Mouse (Mus musculus) layer of hippocampus, postnatal 36 days (tissue): ENCODE measurements around the gene Kif28. TPM values are rescaled to one million over a fixed set of nuclear protein-coding genes. Genes with fewer than 3 reads are reported as not detected.
"Not testable (repeated sequence)": the region's sequence is repeated elsewhere in the genome, so short reads cannot be mapped to it uniquely, and the experiment has no call there.

ENCODE experiments used
- DNase-seq, 2 experiments: peaks; one replicate each; pipeline ENCODE4 v3.0.0; 2022
- total RNA-seq, 2 experiments: library from RNA; stranded (reverse); gene quantifications; 2 replicates each; pipeline ENCODE4 v1.2.3; 2021

Gene Kif28
- total RNA-seq, 2 experiments from 2014 or later = 0.91 TPM; not detected in 1

DNA sequence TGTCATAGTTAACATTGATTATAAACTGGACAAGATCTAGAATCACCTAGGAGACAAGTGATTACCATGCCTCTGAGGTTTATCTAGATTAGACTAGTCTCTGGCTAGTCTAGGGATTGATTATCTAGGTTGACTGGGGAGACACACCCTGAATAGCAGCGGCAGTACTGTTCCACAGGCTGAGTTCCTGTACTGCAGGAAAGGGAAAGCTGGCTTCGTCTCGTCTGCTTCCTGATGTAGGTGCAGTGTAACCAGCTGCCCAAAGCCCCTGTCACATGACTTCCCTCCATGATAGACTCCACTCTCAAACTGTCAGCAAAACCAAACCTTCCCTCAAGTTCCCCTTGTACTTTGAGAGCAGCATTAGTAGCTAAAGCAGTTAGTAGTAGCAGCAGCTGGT, 40.9 kb downstream of the Kif28 start:
- no peak for DNase-seq

DNA sequence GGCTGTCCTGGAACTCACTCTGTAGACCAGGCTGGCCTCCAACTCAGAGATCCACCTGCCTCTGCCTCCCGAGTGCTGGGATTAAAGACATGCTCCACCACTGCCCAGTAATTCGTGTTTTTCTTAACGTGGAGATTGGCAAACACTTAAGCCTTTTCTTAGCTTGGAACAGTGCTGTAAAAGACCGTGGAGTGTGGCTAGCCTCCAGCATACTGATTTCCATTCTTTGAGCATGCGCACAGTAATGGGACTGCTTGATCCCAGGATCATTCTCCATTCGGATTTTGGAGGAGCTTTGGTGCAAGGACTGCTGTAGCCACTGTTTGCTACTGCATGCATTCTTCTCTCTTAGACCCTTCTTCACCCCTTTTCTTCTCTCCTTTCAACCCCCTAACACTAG, 55.6 kb downstream of the Kif28 start:
- DNase-seq = no peak

DNA sequence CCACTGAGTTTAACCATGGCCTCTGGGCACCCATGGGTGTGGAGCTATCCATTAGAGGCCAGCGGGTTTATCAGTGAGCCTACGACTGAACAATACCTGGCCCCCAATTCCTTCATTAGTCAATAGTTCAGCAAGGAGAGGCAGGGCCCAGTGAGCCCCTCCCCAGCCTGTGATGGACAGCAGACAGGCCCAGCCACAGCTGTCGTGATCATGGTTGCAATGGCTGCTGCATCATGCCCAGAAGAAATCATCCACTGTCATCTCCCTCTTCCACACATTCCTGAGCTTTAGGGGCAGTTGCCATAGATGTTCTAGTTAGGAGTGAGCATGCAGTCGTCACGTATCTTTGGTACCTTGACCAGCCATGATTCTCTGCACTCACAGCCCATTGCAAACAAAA, 56.2 kb downstream of the Kif28 start:
- no peak for DNase-seq

- DNase-seq = no peak
These were observed 56.7 kb downstream of the Kif28 start for GRCm38 (mm10) chr1:179688415-179688814.

- DNase-seq = no peak
These were observed 57.1 kb downstream of the Kif28 start for GRCm38 (mm10) chr1:179687966-179688365.

GRCm38 (mm10) chr1:179687305-179687704, 57.8 kb downstream of the Kif28 start:
- no peak for DNase-seq

DNA sequence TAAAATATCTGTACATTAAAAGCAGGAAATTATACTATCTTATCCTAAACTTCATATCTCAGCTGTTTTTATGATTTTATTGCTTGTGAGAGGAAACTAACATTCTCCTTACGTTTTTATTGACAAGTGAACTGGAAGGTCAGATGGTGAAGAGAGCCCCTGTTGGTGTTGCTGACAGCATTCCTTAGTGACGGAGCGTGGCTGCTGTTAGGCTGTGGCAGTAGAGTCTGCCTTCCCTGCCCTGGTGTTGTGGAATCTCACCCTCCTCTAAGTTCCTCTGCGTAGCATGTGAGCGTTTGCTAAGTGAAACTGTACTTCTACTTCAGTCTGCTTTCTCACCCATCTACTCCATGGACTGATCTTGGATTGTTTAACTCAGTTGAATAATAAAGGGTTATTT, 58.3 kb downstream of the Kif28 start:
- no peak for DNase-seq

GRCm38 (mm10) chr1:179686348-179686747, 58.7 kb downstream of the Kif28 start:
- DNase-seq = no peak

DNA sequence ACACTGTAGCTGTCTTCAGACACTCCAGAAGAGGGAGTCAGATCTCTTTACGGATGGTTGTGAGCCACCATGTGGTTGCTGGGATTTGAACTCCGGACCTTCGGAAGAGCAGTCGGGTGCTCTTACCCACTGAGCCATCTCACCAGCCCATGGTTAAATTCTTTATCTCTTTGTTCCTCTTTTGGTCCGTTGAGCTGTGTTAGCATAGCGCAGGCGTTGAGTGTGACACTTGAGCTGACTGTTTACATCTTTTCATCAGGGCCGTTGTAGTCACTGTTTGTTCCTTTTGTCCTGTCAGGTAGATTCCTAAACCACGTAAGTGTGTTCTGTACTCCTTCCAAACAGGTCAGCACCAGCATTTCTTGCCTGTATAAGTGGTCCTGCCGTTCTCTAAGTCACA, 62.3 kb downstream of the Kif28 start:
- not testable (repeated sequence) for DNase-seq

DNA sequence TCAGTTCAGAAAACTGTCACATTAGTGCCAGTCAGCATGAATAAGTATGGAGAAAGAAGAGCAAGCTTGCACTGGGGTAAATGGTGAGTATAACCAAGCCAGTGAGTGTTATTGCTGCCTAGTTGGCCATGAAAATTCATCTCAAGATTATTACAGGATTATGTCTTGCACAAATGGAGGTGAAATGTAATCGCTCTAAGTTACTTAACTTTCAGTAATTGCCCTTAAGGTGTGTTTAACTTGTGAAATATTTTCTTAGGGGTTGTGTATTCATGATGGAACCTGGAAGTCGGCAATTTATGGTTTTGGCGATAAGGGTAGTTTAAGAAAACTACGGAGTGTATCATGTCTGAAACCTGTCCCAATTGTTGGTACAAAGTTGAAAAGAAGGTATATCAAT, 65.7 kb downstream of the Kif28 start:
- DNase-seq = no peak

GRCm38 (mm10) chr1:179677031-179677430, 68.0 kb downstream of the Kif28 start:
- DNase-seq = no peak

DNA sequence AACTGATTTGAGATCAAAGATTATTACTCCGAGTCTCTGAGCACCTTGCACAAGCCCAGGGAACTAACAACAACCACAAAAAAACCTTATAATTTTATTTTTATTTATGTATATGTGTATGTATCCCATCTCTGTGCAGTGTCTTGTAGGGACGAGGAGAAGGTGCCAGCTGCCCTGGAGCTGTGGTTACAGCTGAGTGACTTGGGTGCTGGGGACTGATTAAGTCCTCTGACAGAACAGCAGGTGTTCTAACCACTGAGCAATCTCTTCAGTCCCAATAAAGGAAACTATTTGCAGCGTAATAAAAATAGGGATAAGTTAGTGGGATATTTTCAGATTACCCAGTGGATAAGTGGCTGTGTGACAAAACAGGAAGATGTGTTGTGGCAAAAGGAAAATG, 70.7 kb downstream of the Kif28 start:
- DNase-seq = no peak

GRCm38 (mm10) chr1:179668836-179669537, 76.1 kb downstream of the Kif28 start:
- no peak for DNase-seq

- DNase-seq = peak; percentile 82 to 86
These were observed 76.9 kb downstream of the Kif28 start, which contains the start of gene Sccpdh for GRCm38 (mm10) chr1:179668013-179668805. Gene Sccpdh (plus strand): TSS chr1:179668210.

- no peak for DNase-seq
These were observed 77.6 kb downstream of the Kif28 start for GRCm38 (mm10) chr1:179667450-179667849.

DNA sequence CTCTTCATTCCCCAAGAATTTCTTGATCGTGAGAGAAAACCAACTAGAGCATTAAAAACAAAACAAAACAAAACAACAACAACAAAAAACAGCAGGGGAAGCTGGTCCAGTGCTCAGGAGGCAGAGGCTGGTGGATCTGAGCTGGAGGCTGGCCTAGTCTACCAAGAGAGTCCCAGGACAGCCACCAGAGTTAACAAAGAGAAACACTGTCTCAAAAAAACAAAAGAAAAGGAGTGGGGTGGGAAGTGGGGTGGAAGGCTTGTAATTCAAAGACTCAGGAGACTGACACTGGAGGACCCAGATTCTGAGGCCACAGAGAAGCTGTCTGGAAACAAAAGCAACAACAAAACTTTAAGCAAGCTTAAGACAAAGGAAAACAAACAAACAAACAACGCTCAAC, 78.1 kb downstream of the Kif28 start:
- DNase-seq = no peak

GRCm38 (mm10) chr1:179664309-179664930, 80.7 kb downstream of the Kif28 start:
- no peak for DNase-seq

- DNase-seq = no peak
These were observed 82.0 kb downstream of the Kif28 start for GRCm38 (mm10) chr1:179663065-179663464.

- no peak for DNase-seq
These were observed 93.8 kb downstream of the Kif28 start for GRCm38 (mm10) chr1:179651224-179651623.

- DNase-seq = no peak
These were observed 94.8 kb downstream of the Kif28 start for GRCm38 (mm10) chr1:179650284-179650683.

DNA sequence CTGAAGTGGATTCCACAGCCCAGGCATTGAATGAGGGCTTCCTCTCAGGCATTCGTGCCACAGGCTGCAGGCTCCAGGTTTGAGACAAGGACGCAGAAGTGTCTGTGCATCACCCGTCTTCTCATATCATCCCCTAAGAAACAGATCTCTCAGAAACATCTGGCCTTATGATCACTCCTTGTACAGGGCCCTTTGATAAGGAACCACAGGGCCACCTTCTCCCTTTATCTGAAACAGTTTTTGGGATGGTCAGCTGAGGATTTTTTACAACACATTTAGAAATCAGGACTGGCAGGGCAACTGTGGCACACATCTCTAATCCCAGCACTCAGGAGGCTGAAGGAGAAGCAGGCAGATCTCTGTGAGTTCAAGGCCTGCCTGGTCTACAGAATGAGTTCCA, 95.7 kb downstream of the Kif28 start:
- no peak for DNase-seq

DNA sequence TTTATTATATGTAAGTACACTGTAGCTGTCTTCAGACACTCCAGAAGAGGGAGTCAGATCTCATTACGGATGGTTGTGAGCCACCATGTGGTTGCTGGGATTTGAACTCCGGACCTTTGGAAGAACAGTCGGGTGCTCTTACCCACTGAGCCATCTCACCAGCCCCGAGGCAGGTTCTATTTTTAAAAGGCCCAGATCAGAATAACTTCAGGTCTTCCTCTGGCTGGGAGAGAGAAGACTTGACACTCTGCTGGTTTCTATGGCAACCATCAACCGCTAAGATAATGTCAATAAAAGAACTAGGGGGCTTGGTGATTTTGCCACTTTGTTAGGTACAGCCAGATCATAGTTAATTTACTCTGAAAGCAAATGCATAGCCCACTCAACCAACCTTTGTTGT, 96.4 kb downstream of the Kif28 start:
- DNase-seq = not testable (repeated sequence)

GRCm38 (mm10) chr1:179645980-179646268, 99.1 kb downstream of the Kif28 start:
- no peak for DNase-seq
